Mouse (Mus musculus): Measurements from ENCODE around the gene Abcf1.
"Not testable (repeated sequence)": the region's sequence is repeated elsewhere in the genome, so short reads cannot be mapped to it uniquely, and the experiment has no call there.

The Abcf1 gene

GRCm38 (mm10) chr17:35969418-35970389 lies at the start of gene Abcf1:
Abcf1 (minus strand) TSS chr17:35969761.
- DNase-seq (ENCODE audit: low read depth, low spot score), result peak; percentile 96

- no peak for DNase-seq (ENCODE audit: low read depth, low spot score)
Measured at GRCm38 (mm10) chr17:36018979-36019378, 49.4 kb upstream of the Abcf1 start.

- no peak for DNase-seq (ENCODE audit: low read depth, low spot score)
Measured at GRCm38 (mm10) chr17:36017046-36017445, 47.5 kb upstream of the Abcf1 start.

- DNase-seq (ENCODE audit: low read depth, low spot score), result no peak
Measured at GRCm38 (mm10) chr17:36014977-36015376, 45.4 kb upstream of the Abcf1 start.

- not testable (repeated sequence) for DNase-seq (ENCODE audit: low read depth, low spot score)
Measured at GRCm38 (mm10) chr17:36004409-36004808, 34.8 kb upstream of the Abcf1 start.

GRCm38 (mm10) chr17:36003331-36003730 lies 33.8 kb upstream of the Abcf1 start:
- no peak for DNase-seq (ENCODE audit: low read depth, low spot score)

- DNase-seq (ENCODE audit: low read depth, low spot score), result no peak
Measured at GRCm38 (mm10) chr17:36001966-36002365, 32.4 kb upstream of the Abcf1 start.

GRCm38 (mm10) chr17:36001121-36001897 lies 31.7 kb upstream of the Abcf1 start:
- no peak for DNase-seq (ENCODE audit: low read depth, low spot score)

- no peak for DNase-seq (ENCODE audit: low read depth, low spot score)
Measured at GRCm38 (mm10) chr17:36000349-36000748, 30.8 kb upstream of the Abcf1 start.

- DNase-seq (ENCODE audit: low read depth, low spot score), result no peak
Measured at GRCm38 (mm10) chr17:35999356-35999755, 29.8 kb upstream of the Abcf1 start.

- no peak for DNase-seq (ENCODE audit: low read depth, low spot score)
Measured at GRCm38 (mm10) chr17:35998545-35999305, 29.2 kb upstream of the Abcf1 start.

GRCm38 (mm10) chr17:35997713-35998510 lies 28.4 kb upstream of the Abcf1 start:
- no peak for DNase-seq (ENCODE audit: low read depth, low spot score)

GRCm38 (mm10) chr17:35996949-35997348 lies 27.4 kb upstream of the Abcf1 start:
- peak; percentile 98 for DNase-seq (ENCODE audit: low read depth, low spot score)

GRCm38 (mm10) chr17:35994879-35995240 lies 25.3 kb upstream of the Abcf1 start:
- no peak for DNase-seq (ENCODE audit: low read depth, low spot score)

- DNase-seq (ENCODE audit: low read depth, low spot score), result peak; percentile 79
Measured at GRCm38 (mm10) chr17:35994175-35994878, 24.8 kb upstream of the Abcf1 start.

GRCm38 (mm10) chr17:35993675-35994074 lies 24.1 kb upstream of the Abcf1 start:
- DNase-seq (ENCODE audit: low read depth, low spot score), result peak; percentile 87

GRCm38 (mm10) chr17:35991781-35992180 lies 22.2 kb upstream of the Abcf1 start:
- no peak for DNase-seq (ENCODE audit: low read depth, low spot score)

- DNase-seq (ENCODE audit: low read depth, low spot score), result no peak
Measured at GRCm38 (mm10) chr17:35981776-35982175, 12.2 kb upstream of the Abcf1 start.

- DNase-seq (ENCODE audit: low read depth, low spot score), result peak; percentile 10
Measured at GRCm38 (mm10) chr17:35980363-35980754, 10.8 kb upstream of the Abcf1 start.
